Mouse (Mus musculus): ENCODE results near the gene Adgre1. TPM values are rescaled to one million over a fixed set of nuclear protein-coding genes. Genes with fewer than 3 reads are reported as not detected.
"Not testable (repeated sequence)": the region's sequence is repeated elsewhere in the genome, so short reads cannot be mapped to it uniquely, and the experiment has no call there.

Gene Adgre1
- 2.2 and 2.9 TPM in 2 replicates for polyA plus RNA-seq (2016; fragmentation: Nextera tagmentation; extraction: Ambion mirVana)

DNA sequence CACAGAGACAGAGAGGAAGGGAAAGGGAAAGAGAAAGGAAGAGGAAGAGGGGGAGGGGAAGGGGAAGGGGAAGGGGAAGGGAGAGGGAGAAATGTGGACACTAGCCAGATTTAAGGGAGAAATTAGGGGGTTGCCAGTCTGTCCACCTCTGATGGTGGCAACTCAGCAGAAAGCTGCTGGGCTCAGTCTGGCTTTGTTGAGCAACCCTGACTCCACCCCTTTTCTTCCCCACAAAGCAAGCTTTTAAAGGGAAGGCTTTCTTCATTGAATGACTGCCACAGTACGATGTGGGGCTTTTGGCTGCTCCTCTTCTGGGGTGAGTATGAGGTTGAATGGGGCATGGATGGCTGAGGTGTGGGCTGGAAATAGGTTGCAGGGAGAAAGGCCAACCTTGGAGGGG, at the start of gene Adgre1:
Gene Adgre1, plus strand, starts transcription at position 251 of the 400 bp plus-strand sequence.
- H3K27me3 ChIP-seq: no peaks in the 10 kb centered on the region
- H3K9ac ChIP-seq: no peak within 1 kb of the TSS
- H3K4me1 ChIP-seq: no peaks in the 10 kb centered on the region
- H3K4me3 ChIP-seq (replicated peaks): no peak within 1 kb of the TSS
- H3K4me2 ChIP-seq: no peak within 1 kb of the TSS
- 0% methylated on average over 1 of the region's 1 CpGs for WGBS
- no peak for ATAC-seq (ENCODE audit: low FRiP score)
- no peaks in the 10 kb centered on the region for H3K36me3 ChIP-seq (replicated peaks)
- no peak within 1 kb of the TSS for H3K27ac ChIP-seq
- H3K9me3 ChIP-seq: no peaks in the 10 kb centered on the region

DNA sequence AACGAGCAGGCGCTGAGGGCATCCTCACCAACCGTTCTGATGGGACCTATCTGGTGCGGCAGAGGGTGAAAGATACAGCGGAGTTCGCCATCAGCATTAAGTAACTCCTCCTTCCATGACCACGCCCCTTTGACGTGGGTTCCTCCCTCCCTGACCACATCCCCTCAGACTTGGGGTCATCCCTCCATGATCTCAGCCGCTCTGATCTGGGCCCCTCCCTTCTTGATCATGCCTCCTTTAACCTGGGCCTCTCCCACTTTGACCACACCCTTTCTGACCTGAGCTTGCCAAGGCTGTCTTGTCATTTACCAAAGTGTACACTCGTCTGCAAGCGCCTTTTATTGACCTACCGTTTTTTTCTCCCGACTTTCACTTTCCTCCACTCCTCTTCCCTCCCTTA, 46.7 kb upstream of the Adgre1 start:
- H3K4me3 ChIP-seq (replicated peaks): no peak overlapping the region
- no peak overlapping the region for H3K9ac ChIP-seq
- no peak overlapping the region for H3K4me2 ChIP-seq
- H3K4me1 ChIP-seq: no peaks in the 10 kb centered on the region
- no peak overlapping the region for H3K27ac ChIP-seq
- ATAC-seq (ENCODE audit: low FRiP score): no peak
- no peaks in the 10 kb centered on the region for H3K9me3 ChIP-seq
- WGBS: 35% methylated on average over 13 of the region's 13 CpGs
- H3K27me3 ChIP-seq: no peaks in the 10 kb centered on the region
- no peaks in the 10 kb centered on the region for H3K36me3 ChIP-seq (replicated peaks)

DNA sequence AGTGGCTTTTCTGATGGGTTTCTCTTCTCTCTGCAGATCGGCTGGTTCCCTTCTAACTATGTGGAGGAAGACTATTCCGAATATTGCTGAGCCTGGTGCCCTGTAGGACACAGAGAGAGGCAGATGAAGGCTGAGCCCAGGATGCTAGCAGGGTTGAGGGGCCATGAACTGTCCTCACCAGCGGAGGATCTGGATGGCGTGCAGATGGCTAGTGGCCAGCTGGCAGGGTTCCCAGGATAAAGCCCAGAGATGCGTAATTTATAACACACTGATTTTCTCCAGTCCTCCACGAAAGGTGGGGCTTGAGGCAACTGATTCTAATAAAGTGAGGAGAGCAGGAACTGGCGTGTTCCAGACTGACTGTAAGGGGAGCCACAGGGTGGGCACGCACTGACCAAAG, 30.9 kb upstream of the Adgre1 start:
- no peaks in the 10 kb centered on the region for H3K36me3 ChIP-seq (replicated peaks)
- H3K4me3 ChIP-seq (replicated peaks): no peak overlapping the region
- H3K9ac ChIP-seq: no peak overlapping the region
- H3K27ac ChIP-seq: no peak overlapping the region
- no peaks in the 10 kb centered on the region for H3K27me3 ChIP-seq
- 74% methylated on average over 8 of the region's 8 CpGs for whole genome bisulfite sequencing
- no peaks in the 10 kb centered on the region for H3K4me1 ChIP-seq
- no peak for ATAC-seq (ENCODE audit: low FRiP score)
- no peaks in the 10 kb centered on the region for H3K9me3 ChIP-seq
- H3K4me2 ChIP-seq: no peak overlapping the region

DNA sequence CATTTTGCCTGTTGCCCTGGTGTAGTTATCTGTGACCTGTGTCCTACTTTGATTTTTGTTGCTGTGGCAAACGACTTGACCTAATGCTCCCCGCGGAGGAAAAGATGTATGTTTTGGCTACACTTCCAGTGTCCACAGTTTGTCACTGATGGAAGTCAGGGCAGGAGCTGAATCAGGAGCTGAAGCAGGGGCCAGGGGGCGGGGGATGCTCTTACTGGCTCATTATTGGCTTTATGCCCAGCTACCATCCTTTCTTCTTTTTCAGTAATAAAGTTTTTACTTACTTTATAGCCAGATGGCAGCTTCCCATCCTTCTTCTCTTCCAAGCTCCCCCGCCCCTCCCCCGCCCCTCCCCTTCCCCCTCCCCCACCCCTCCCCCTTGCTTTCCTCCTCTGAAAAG, 29.5 kb upstream of the Adgre1 start:
- WGBS: 62% methylated on average over 4 of the region's 6 CpGs
- no peak for ATAC-seq (ENCODE audit: low FRiP score)
- Histone ChIP-seq H3K9me3 (no peaks in the 10 kb centered on the region), H3K27ac (no peak overlapping the region), H3K36me3 (replicated peaks) (no peaks in the 10 kb centered on the region), H3K4me3 (replicated peaks) (no peak overlapping the region), H3K4me1 (no peaks in the 10 kb centered on the region), H3K9ac (no peak overlapping the region), H3K4me2 (no peak overlapping the region), H3K27me3 (no peaks in the 10 kb centered on the region)

DNA sequence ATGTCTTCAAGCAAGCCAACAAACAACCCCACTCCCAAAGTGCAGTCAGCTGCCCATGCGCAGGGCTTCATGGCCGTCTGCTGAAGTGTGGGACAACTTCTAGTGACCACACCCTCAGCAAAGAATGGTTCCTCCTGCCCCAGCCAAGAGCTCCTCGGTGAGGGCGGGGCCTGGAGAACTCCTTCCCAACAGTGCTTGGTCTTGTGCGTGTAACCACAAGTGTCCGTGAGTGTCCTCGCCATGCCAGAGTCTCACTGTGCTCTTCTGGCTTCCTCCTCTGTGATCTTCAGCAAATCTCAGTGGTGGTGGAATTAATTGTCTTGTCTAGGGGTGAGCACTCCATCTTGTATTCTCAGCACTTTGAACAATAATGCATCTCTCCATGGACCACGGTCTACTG, 27.5 kb upstream of the Adgre1 start:
- no peak for ATAC-seq (ENCODE audit: low FRiP score)
- Histone ChIP-seq H3K4me3 (replicated peaks) (no peak overlapping the region), H3K27ac (no peak overlapping the region), H3K36me3 (replicated peaks) (no peaks in the 10 kb centered on the region), H3K9ac (no peak overlapping the region), H3K27me3 (no peaks in the 10 kb centered on the region), H3K4me1 (no peaks in the 10 kb centered on the region), H3K4me2 (no peak overlapping the region), H3K9me3 (no peaks in the 10 kb centered on the region)
- WGBS: 91% methylated on average over 8 of the region's 8 CpGs

DNA sequence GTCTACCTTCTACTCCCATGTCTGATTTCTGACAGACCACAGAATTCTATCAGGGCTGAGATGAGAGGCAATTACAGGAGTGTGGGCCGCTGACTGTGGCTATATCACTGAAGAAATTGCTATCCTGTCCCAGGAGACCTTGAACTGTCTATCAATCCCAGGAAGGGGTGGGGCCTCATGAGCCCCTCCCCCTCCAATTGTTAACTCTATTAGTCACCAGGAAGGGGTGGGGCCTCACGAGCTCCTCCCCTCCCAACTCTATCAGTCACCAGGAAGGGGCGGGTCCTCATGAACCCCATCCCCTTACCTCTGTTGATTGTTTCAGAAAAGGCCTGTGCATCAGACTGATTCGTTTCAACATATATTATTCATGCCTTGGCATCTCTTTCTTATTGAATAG, 26.2 kb upstream of the Adgre1 start:
- Histone ChIP-seq H3K27me3 (no peaks in the 10 kb centered on the region), H3K4me1 (no peaks in the 10 kb centered on the region), H3K9ac (no peak overlapping the region), H3K4me3 (replicated peaks) (no peak overlapping the region), H3K9me3 (no peaks in the 10 kb centered on the region), H3K36me3 (replicated peaks) (no peaks in the 10 kb centered on the region), H3K27ac (no peak overlapping the region), H3K4me2 (no peak overlapping the region)
- ATAC-seq (ENCODE audit: low FRiP score): no peak
- WGBS: 80% methylated on average over 4 of the region's 4 CpGs

DNA sequence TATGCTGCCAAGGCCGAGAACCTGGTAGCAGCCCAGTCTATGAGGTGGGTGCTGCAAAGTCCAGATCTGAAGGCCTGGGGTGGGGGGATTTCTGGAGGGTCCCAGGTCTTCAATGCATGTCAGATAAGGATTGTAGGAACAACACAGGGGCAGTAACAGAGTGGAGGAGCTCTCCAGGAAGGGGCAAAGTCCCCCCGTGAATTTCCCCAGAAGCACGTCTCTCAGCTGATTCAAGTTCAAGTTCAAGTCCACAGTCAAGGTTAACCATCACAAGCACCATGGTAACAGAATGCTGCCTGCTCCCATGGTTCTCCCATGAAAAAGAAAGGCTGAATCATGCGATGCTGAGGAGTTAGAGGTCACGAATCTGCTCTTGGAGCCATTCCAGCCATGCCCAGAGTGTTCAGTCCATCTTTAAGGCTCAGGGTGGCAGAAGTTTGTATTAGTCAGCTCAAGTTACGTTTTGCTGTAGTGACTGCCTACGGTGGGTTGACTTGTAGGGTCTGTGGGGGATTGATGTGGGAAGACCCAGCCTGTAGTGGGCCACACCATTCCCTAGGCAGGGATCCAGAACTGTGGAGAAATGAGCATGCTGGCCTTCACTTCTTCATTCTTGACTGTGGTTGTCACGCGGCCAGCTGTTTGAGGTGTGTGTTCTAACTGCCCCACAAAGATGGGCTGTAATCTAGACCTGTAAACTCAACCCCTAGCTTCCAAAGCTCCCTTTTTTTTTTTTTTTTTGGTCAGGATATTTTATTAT, 24.3 kb upstream of the Adgre1 start:
- Histone ChIP-seq H3K9ac (no peak overlapping the region), H3K4me3 (replicated peaks) (no peak overlapping the region), H3K4me2 (no peak overlapping the region), H3K27ac (no peak overlapping the region), H3K36me3 (replicated peaks) (no peaks in the 10 kb centered on the region), H3K27me3 (no peaks in the 10 kb centered on the region), H3K4me1 (no peaks in the 10 kb centered on the region), H3K9me3 (no peaks in the 10 kb centered on the region)
- WGBS: 79% methylated on average over 9 of the region's 9 CpGs
- no peak for ATAC-seq (ENCODE audit: low FRiP score)

DNA sequence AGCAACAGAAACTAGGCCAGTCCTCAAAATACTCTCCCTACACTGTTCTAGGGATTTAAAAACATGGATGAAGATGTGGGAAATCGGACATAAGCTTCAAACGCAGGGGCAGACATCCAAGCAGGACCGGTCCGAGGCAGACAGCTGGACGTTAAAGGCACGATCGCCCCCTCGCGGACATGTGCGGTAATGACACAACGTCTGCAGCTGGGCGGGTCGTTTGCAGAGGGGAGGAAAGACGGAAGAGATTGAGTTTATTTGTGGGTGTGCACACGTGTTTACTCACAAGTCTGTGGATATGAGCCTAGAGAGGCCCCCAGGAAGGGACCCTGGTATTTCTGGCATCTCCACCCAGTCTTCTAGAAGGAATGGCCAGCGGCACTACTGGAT, 23.7 kb upstream of the Adgre1 start:
- Histone ChIP-seq H3K27me3 (no peaks in the 10 kb centered on the region), H3K4me2 (no peak overlapping the region), H3K4me3 (replicated peaks) (no peak overlapping the region), H3K4me1 (no peaks in the 10 kb centered on the region), H3K9me3 (no peaks in the 10 kb centered on the region), H3K9ac (no peak overlapping the region), H3K27ac (no peak overlapping the region), H3K36me3 (replicated peaks) (no peaks in the 10 kb centered on the region)
- ATAC-seq (ENCODE audit: low FRiP score): peak; percentile 62
- WGBS: 8% methylated on average over 16 of the region's 16 CpGs

DNA sequence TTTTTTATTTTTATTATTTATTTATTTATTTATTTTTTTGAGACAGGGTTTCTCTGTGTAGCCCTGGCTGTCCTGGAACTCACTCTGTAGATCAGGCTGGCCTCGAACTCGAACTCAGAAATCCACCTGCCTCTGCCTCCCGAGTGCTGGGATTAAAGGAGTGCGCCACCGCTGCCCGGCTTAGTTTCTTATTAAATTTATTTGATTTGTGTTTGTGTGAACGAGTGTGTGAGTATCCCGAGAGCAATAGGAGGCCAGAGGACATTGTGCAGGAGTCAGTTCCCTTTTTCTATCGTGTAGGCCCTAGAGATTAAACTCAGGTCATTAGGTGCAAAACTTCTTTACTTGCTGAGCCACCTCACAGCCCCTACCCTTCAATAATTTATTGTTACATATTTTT, 23.3 kb upstream of the Adgre1 start:
- H3K4me2 ChIP-seq; H3K9me3 ChIP-seq; H3K9ac ChIP-seq; H3K36me3 ChIP-seq (replicated peaks); H3K4me3 ChIP-seq (replicated peaks); H3K27ac ChIP-seq; H3K27me3 ChIP-seq; H3K4me1 ChIP-seq: not testable (repeated sequence)
- ATAC-seq (ENCODE audit: low FRiP score): peak; percentile 25
- 73% methylated on average over 9 of the region's 9 CpGs for WGBS

DNA sequence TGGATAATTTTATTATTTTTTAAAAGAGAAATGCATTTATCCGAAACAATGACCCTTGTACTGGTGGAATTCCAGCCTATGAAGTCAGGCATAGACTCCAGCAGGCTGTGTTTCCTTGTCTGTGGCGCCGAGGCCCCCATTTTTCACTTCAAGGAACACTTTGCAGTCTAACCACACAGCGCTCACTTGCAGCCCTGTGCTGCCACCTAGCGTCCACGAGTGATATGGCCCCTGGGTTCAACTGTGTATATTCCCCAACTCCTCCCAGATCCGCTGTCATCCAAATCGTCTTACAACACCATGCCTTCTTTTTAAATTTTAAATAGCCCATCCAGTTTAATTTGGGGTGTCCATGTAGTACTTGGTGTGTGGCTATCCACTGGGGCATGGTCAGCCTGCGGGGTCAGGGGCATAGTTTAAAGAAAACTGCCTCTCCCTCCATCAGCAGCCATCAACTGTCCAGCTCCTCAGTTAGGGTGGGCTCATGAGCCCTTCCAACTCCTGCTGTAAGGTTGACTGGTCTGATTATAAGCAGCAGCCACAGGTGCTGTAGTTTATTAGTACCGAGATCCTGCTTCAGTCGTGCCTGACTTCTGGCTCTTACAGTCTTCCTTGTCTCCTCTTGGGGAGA, 22.7 kb upstream of the Adgre1 start:
- H3K27me3 ChIP-seq: no peaks in the 10 kb centered on the region
- ATAC-seq (ENCODE audit: low FRiP score): peak; percentile 87
- no peaks in the 10 kb centered on the region for H3K4me1 ChIP-seq
- no peak overlapping the region for H3K27ac ChIP-seq
- H3K9ac ChIP-seq: no peak overlapping the region
- H3K4me3 ChIP-seq (replicated peaks): no peak overlapping the region
- no peaks in the 10 kb centered on the region for H3K9me3 ChIP-seq
- H3K36me3 ChIP-seq (replicated peaks): no peaks in the 10 kb centered on the region
- 12% methylated on average over 11 of the region's 11 CpGs for WGBS
- peak overlapping the region; percentile 6; the same call in 1 of the 2 replicates for H3K4me2 ChIP-seq

DNA sequence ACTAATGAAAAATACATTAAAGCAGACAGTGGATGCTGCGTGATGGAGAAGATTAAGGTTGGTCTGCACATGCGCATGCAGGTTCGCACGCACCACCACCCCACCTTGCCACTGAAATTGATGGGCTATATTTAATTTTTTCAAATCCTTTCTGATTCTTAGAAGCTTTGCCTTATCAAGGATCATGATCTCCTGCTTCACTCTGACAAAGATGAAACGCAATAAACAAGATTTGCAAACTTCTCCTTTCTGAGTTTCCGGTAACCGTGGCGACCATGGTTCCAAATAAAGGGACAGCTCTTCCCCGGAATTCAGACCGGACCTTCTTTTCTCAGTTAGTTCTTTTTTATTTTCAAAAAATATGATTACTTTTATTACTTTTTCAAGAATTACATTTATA, 20.5 kb upstream of the Adgre1 start:
- Histone ChIP-seq H3K4me1 (no peaks in the 10 kb centered on the region), H3K4me3 (replicated peaks) (no peak overlapping the region), H3K36me3 (replicated peaks) (no peaks in the 10 kb centered on the region), H3K4me2 (no peak overlapping the region), H3K27me3 (no peaks in the 10 kb centered on the region), H3K27ac (no peak overlapping the region), H3K9ac (no peak overlapping the region), H3K9me3 (0 out of 2 replicates have a peak, but pooled peaks cover 4% of the 10 kb centered on the region)
- WGBS: 87% methylated on average over 10 of the region's 10 CpGs
- ATAC-seq (ENCODE audit: low FRiP score): no peak

DNA sequence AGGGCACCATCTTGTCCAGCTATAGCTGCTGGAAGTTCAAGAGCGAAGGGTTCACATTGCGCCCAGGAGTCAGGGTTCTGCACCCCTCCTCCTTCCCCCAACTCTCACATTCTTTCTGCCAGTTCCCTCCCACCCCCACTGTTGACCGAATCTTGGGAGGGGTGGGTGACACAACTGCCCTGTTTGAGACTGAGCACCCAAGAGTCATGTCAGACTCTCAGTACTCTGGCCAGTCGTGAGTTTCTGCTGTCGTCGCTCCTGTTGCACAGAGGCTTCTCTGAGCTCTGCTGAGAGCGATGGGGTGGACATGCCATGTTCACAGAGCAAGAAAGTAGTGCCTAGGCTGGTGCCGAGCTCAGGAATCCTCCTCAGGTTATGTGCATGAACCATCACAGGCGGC, 19.2 kb upstream of the Adgre1 start:
- Histone ChIP-seq H3K4me3 (replicated peaks) (no peak overlapping the region), H3K4me1 (no peaks in the 10 kb centered on the region), H3K9me3 (0 out of 2 replicates have a peak, but pooled peaks cover 4% of the 10 kb centered on the region), H3K4me2 (no peak overlapping the region), H3K36me3 (replicated peaks) (no peaks in the 10 kb centered on the region), H3K27ac (no peak overlapping the region), H3K9ac (no peak overlapping the region), H3K27me3 (no peaks in the 10 kb centered on the region)
- WGBS: 77% methylated on average over 9 of the region's 9 CpGs
- ATAC-seq (ENCODE audit: low FRiP score): no peak

DNA sequence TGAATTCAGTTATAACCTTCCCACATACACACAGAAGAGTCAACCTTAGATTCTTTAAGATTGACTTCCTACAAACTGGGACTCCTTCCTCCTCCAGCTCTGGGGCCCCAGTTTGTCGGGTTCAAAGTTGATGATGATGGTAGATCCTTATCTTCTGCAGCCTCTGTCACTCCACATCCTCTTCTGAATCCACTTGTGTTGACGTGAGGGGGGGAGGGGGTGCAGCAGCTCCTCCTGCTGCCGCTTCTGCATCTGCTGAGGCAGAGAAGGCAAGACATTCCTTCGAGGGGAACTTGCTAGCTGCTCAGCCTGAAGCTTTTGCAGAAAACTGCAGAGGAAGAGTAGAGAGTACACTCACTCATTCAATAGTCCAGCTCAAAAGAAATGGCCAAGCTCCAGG, 16.9 kb upstream of the Adgre1 start:
- H3K4me1 ChIP-seq: no peaks in the 10 kb centered on the region
- no peak overlapping the region for H3K9ac ChIP-seq
- ATAC-seq (ENCODE audit: low FRiP score): no peak
- H3K36me3 ChIP-seq (replicated peaks): no peaks in the 10 kb centered on the region
- no peak overlapping the region for H3K4me2 ChIP-seq
- no peaks in the 10 kb centered on the region for H3K27me3 ChIP-seq
- H3K27ac ChIP-seq: no peak overlapping the region
- WGBS: 83% methylated on average over 4 of the region's 4 CpGs
- no peak overlapping the region for H3K4me3 ChIP-seq (replicated peaks)
- 0 out of 2 replicates have a peak, but pooled peaks cover 4% of the 10 kb centered on the region for H3K9me3 ChIP-seq

Data from forebrain, embryonic 12.5 days (tissue).